Mouse (Mus musculus): ENCODE measurements around the gene Gm49388.
"Not testable (repeated sequence)": the region's sequence is repeated elsewhere in the genome, so short reads cannot be mapped to it uniquely, and the experiment has no call there.

The Gm49388 gene

GRCm38 (mm10) chr7:127802313-127802712, 16.9 kb downstream of the Gm49388 start:
- DNase-seq (ENCODE audit: low read depth): no peak

- DNase-seq (ENCODE audit: low read depth): no peak
These were observed 23.4 kb downstream of the Gm49388 start for GRCm38 (mm10) chr7:127808821-127809220.

GRCm38 (mm10) chr7:127809846-127810245, 24.4 kb downstream of the Gm49388 start:
- no peak for DNase-seq (ENCODE audit: low read depth)

GRCm38 (mm10) chr7:127810650-127811049, 25.2 kb downstream of the Gm49388 start:
- no peak for DNase-seq (ENCODE audit: low read depth)

GRCm38 (mm10) chr7:127811240-127811639, 25.8 kb downstream of the Gm49388 start:
- no peak for DNase-seq (ENCODE audit: low read depth)

GRCm38 (mm10) chr7:127812292-127812691, 26.9 kb downstream of the Gm49388 start:
- DNase-seq (ENCODE audit: low read depth): no peak

GRCm38 (mm10) chr7:127813821-127814220, 28.4 kb downstream of the Gm49388 start:
- DNase-seq (ENCODE audit: low read depth): no peak

GRCm38 (mm10) chr7:127814241-127814921, 29.0 kb downstream of the Gm49388 start:
- DNase-seq (ENCODE audit: low read depth): peak; percentile 55

- DNase-seq (ENCODE audit: low read depth): no peak
These were observed 29.8 kb downstream of the Gm49388 start for GRCm38 (mm10) chr7:127815116-127815665.

- peak; percentile 40 for DNase-seq (ENCODE audit: low read depth)
These were observed 30.8 kb downstream of the Gm49388 start for GRCm38 (mm10) chr7:127815954-127816821.

- DNase-seq (ENCODE audit: low read depth): no peak
These were observed 31.6 kb downstream of the Gm49388 start for GRCm38 (mm10) chr7:127817053-127817452.

- no peak for DNase-seq (ENCODE audit: low read depth)
These were observed 32.4 kb downstream of the Gm49388 start for GRCm38 (mm10) chr7:127817776-127818175.

- no peak for DNase-seq (ENCODE audit: low read depth)
These were observed 35.6 kb downstream of the Gm49388 start for GRCm38 (mm10) chr7:127820836-127821509.

GRCm38 (mm10) chr7:127822494-127822893, 37.1 kb downstream of the Gm49388 start:
- no peak for DNase-seq (ENCODE audit: low read depth)

- DNase-seq (ENCODE audit: low read depth): no peak
These were observed 38.1 kb downstream of the Gm49388 start for GRCm38 (mm10) chr7:127823236-127824171.

GRCm38 (mm10) chr7:127824176-127824871, 38.9 kb downstream of the Gm49388 start, which contains the start of the genes Stx4a and Stx1b:
TSS of gene Stx4a (plus strand) at chr7:127824294.
TSS of gene Stx1b (minus strand) at chr7:127824549.
- no peak for DNase-seq (ENCODE audit: low read depth)

GRCm38 (mm10) chr7:127835550-127835949, 50.1 kb downstream of the Gm49388 start:
- no peak for DNase-seq (ENCODE audit: low read depth)

- DNase-seq (ENCODE audit: low read depth): no peak
These were observed 52.1 kb downstream of the Gm49388 start for GRCm38 (mm10) chr7:127837473-127837872.

- DNase-seq (ENCODE audit: low read depth): not testable (repeated sequence)
These were observed 52.5 kb downstream of the Gm49388 start for GRCm38 (mm10) chr7:127837878-127838277.

- not testable (repeated sequence) for DNase-seq (ENCODE audit: low read depth)
These were observed 54.6 kb downstream of the Gm49388 start for GRCm38 (mm10) chr7:127840031-127840430.

Measured in NIH3T3 (cell line).